Mouse (Mus musculus) left cerebral cortex, adult 9 months (tissue): ENCODE results near the gene Slc39a11.

Experiments used
- DNase-seq, 2 experiments: peaks; one replicate each; pipeline ENCODE4 v3.0.0; 2022; ENCODE audit warnings: low spot score in 2 of 2

The Slc39a11 gene

DNA sequence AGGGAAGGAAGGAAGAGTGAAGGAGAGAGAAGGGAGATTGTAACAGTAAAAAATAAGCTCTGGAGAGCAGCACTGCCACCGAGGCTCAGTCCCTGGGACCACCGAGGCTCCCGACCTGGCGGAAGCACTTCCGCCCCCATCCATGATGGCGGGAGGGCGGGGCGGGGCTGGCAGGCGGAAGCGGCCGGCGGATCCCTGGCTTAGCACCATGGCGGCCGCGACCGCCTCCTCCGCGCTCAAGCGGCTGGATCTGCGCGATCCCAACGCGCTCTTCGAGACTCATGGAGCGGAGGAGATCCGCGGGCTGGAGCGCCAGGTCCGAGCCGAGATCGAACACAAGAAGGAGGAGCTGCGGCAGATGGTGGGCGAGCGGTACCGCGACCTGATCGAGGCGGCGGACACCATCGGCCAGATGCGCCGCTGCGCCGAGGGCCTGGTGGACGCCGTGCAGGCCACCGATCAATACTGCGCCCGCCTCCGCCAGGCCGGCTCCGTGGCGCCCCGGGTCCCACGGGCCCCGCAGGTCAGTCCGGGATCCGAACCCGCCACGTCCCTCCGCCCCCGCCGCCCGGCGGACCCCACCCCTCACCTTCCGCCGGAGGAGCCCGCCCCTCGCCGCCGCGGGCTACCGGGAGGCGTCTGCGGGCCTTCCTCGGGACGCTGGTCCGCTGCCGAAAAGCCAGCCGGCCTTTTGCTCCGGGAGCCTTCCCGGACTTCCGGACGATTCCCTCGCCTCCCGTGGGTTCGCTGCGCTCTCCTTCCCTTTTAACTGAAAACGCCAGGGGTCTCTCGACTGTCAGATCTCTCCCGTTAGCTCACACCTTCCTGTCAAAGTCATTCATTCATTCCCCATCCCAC, at the start of gene Slc39a11:
TSS of gene Slc39a11 (minus strand) at position 727 of the 858 bp plus-strand sequence.
- DNase-seq = peak in 1 of 2 experiments; percentile 50

DNA sequence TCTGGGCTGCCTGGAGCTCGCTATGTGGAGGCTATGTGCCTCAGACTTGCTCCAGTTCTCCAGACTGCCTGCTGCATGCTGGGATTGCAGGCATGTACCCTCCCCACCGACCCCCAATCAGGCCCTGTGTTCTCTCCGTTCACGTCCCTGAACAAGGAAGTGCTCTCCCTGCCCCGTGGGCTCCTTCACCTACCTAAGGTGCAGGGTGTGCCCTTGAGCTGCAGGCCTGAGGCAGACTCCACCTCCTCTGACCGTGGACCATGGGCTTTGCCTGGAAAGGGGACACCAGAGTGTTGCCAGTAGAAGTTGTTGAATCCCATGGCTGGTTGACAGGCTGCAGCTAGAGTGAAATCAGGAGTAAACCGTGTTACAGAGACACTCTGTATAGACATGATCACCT, 49.8 kb upstream of the Slc39a11 start:
- no peak for DNase-seq

DNA sequence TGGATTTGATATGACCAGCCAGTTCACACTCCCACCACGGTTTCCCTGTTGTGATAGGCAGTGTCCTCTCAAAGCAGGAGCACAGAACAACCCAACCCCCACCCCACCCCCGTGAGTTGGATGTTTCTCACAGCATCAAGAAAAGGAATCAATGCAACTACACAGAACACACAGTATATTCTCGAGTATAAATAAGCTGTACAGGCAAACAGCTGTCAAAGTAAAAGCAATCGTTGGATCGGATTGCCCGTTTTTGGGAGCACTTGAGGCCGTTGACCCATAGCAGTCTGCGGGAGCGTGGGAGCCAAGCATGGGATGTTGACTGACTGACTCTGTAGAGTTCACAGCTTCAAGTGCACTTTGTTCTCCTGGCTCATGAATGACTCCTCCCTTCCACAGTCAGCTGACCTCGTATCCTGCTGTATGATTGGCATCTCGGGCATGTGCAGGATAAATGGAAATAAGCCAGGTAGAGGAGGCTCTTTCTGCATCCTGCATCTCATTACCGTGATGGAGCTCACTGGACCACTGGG, 48.2 kb upstream of the Slc39a11 start:
- DNase-seq = no peak

DNA sequence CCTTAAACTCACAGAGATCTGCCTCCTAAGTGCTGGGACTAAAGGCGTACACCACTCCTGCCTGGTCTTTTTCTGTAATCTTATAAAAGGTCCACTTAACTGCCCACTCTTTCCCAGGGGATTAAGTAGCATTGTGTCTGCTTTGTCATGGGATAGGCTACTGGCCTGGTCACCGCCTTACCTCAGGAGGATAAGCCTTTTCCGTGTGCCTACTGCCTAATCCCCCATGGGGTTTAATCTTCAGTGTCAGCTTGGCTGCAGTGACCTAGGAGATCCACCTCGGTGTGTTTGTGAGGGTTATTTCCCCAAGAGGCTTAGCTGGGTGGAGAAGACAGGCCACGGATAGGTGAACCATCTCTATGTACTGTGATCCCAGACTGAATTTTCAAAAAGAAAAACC, 47.7 kb upstream of the Slc39a11 start:
- no peak for DNase-seq

DNA sequence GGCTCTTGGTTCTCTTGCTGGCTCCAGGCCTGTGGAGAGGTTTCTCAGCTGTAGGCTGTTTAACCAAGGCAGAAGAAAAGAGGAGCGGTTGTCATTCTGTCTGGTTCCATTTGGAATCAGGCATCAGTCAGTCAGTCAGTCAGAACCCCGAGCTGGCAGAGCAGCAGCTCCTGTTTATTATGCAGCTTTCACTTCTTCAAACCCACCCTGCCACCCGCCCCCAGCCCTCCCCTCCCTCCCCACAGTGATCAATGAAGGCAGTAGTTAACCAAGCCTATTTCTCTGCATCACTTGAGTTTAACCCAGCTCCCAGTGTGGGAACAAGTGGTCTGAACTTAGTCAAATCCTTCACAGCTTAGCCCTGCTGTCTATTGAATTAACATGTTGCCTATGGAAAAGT, 42.0 kb upstream of the Slc39a11 start:
- DNase-seq = no peak

DNA sequence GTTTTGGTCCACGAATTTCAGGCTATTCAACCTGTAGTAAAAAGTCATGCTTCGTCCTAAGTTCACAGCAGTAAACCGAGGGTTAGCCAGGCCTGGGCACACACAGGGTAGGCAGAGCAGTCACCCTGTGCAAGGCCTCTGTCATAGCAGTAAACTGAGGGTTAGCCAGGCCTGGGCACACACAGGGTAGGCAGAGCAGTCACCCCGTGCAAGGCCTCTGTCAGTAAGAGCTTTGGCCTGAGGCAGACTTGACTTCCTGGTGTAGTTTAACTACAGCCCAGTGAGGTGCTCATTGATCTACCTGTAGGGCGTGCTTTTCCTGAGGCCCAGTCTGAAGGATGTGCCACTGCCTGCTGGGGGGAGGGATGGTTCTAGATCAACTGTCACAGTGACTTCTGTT, 41.4 kb upstream of the Slc39a11 start:
- DNase-seq = no peak

DNA sequence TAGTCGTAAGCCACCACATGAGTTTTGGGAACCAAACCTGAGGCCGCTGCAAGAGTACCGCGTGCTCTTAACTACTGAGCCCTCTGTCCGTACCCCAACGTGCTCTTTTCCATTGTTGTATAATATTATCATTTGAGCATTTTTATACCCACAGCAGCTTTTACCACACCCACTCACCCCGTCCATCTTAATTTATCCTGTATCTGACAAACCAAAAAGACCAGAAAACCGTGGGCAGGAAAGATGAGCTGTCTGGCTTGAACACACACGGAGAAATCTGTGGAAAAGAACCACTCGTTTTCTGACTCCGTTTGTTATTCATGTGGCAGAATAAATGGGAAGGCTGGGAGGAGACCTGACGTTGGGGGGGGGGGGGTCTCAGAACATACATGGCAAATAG, 40.6 kb upstream of the Slc39a11 start:
- DNase-seq = peak in 1 of 2 experiments; percentile 44

DNA sequence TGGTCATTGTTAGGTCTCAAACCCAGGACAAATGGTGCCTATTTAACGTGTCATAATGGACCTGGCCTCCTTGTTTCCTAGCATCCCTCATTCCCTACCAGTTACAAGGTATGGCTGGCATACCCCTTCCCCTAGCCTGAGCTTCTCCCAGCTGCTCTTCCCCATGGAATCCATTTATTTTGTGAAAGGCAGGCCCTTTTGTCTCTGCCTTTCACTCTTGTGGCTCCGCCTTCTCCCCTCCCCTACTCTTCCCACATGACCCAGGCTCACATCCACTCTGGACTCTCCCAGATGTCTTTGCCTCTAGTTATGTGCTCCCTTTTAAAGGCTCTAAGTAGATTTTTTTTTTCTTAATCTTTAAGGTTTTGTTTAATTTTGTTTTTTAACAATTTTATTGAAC, 37.2 kb upstream of the Slc39a11 start:
- no peak for DNase-seq

DNA sequence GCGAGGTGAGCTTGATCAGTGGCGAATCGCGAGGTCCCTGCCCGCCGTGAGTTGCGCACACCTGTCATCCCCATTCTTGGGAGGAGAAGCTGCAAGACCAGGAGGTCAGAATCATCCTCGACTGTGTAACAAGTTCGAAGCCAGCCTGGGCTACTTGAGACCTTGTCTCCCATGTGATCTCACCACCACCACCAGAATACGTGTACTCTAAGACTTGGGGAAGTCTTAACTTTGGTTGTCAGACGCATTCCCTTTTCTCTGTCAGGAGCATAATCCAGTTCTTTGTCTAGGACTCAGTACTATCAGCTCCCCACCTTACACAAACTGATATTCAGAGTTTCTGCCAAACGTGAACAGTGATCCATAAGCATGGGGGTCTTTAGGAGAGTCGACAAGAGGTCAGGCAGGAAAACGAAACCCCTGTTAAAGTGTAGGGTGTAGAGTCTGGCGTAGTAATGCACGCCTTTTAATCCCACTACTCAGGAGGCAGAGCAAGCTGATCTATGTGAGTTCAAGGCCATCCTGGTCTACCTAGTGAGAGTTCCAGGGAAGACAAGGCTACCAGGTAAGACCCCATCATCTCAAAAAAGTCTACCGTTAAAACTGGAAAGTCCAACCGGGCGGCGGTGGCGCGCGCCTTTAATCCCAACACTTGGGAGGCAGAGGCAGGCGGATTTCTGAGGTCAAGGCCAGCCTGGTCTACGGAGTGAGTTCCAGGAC, 35.0 kb upstream of the Slc39a11 start:
- no peak for DNase-seq

DNA sequence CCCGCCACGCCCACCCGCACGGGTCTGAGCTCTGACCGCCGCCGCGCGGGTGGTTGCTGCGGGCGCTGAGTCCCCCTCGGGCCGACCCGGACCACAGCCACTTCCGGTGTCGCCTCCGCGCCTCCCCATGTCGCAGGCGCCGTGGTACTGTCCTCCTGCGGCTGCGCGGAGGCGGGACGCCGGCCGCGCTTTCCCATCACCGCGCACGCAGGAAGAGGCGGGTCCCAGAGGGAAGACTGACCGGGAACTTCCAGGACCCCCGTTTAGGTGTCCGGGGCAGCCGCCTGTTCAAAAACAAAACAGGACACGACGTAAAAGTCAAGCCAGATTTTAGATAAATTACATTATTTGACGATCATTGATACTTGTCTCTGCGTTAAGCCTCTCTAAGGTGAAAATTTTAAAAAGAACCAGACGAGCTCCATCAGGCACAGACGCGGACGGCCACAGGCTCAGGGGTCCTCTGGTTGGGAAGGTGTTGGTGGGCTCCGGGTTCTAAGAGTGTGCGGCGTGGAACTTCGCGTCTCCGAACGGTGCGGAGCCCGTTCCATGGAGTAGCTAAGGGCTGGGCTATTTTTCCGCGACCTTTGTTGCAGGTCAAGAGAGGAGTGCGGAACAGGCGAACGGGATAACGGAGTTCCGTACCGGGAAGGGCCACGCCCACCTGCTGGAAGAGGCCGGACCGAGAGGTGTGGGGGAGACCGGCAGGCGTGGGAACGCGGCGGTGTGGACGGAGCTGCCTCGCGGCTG, 34.3 kb upstream of the Slc39a11 start, which contains the start of the genes Fam104a and D11Wsu47e:
TSS of gene Fam104a (minus strand) at position 199 of the 750 bp plus-strand sequence.
TSS of gene D11Wsu47e (plus strand) at position 456 of the 750 bp plus-strand sequence.
- DNase-seq = peak; percentile 88 to 94

DNA sequence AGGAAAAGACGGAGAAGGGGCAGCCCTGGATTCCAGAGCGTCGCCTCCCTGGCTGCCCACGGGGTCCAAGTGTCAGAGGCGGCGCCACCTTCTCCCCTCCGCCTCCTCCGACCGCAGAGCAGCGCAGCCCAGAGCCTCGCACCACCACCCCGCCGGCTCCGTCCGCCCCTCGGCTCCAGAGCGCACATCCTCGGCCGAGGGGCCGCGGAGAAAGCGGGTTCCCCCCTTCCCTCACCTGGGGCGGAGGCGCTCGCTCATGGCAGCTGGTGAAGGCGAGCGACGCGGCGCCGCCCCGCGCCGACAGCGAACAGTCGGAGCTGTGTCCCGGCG, 33.7 kb upstream of the Slc39a11 start:
- DNase-seq = no peak

DNA sequence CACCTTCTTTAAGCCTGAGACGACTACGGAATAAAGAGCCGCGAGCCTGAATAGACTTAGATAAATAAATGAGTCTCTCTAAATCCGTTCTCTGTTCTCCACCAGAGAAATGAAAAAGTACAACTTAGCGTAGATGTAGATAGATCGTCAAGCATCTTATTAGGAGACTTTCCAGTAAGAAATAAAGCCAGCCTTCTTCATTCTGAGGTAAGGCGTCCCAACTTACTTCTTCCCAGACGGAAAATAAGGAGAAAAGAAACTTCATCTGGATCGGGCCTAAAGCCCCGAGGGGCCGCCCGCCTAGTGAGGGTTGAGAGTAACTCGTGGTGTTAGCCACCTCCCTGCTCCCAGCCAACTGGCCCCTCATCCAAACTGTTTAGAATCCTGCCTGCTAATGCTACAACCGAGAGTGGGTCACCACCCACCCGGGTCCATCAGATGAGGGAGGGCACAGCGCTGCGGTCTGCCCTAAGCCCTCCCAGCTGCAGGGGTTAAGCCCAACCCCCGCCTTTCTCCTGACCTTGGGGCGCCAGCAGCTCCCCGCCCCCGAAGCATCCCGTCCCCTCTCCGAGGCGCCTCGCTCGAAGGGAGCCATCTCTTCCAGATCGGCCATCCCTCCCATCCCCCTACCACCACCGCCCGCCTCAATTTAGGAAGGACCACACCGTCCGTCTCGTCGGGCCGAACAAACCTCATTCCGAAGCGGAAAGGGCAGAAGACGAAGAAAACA, 33.2 kb upstream of the Slc39a11 start:
- DNase-seq = no peak

DNA sequence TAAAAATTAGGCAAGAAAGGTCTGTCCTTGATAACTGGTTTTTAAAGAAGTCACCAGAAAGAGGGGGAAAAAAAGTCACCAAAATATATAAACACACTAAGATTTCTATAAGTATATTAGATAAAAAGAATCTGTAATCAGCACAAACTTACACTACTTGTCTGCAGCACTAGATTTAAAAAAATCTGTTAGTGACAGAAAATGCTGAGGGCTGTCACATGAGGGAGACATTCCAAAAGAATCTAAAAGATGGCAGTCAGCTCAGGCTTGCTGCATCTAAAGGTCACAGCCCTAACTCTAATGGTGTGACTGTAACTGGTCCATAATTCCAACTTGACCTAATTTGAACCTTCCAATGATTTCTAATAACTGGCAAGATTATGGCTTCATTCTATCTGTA, 32.1 kb upstream of the Slc39a11 start:
- DNase-seq = no peak

DNA sequence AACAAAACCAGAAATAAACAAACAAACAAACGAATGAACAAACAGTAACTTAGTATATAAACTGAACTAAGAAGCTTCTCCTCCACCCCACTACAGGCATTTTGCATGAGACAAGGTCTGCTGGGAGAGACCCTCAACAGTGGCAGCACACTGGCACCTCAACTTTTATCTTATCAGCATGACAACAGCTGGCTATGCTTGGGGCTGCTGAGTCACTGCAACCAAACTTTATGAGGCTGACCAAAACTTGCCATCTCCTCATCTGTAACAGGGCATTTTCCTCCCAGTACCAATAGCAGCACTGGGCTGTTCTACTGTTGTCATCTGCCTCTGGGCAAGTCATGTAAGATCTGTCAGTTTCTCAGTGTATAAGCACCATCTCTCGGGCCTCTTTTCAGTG, 31.1 kb upstream of the Slc39a11 start:
- DNase-seq = no peak

DNA sequence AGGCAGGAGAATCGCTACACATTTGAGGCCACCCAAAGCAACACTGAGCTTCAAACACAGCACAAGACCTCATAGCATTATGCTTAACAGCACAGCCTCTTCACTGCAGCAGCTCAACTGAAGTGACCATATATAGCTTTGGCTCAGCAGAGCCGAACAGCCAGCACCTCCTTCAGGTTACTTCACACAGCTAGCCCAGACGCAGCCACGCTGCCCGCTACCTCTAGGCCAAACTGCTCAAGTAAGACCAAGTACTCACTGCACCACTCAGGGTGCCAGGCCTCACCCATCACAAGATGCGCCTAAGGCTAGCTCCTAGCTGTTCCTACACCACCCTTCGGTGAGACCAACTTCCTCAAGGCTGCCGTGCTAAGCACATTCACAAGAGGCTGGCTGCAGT, 28.5 kb upstream of the Slc39a11 start:
- no peak for DNase-seq

DNA sequence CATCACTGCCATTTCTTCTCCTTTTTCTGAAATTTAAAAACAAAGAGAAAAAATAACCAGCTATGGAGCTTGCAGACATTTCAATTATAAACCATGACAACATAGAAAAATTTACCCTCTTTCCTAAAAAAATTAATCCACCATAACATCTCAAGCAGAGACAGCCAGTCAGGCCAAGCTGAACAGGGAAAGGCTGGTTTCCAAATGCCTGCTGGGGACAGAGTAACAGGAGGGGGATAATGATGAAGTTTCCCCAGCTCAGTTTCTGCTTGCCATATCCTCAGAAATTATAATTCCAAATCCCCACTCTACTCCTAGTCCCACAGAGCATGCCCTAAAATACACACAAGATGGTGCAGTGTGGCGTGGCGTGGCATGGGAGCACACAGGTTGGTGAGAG, 27.5 kb upstream of the Slc39a11 start:
- DNase-seq = no peak

DNA sequence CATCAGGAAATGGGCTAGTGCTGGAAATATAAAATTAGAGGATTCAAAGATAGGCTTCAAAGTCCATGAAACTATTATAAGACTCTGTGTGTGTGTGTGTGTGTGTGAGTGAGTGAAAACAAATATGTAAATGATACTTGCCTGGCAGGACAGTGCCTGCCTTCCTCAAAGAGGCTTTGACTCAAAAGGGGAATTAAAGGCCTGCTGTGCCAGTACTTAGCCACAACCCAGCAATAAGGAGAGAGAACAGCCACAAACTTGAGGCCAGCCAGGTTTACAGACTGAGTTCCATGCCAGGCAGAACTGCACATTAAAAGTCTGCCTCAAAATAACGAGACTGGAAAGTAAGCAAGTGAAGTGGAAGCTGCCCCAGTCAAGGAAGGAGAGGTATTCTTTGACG, 27.0 kb upstream of the Slc39a11 start:
- DNase-seq = no peak

DNA sequence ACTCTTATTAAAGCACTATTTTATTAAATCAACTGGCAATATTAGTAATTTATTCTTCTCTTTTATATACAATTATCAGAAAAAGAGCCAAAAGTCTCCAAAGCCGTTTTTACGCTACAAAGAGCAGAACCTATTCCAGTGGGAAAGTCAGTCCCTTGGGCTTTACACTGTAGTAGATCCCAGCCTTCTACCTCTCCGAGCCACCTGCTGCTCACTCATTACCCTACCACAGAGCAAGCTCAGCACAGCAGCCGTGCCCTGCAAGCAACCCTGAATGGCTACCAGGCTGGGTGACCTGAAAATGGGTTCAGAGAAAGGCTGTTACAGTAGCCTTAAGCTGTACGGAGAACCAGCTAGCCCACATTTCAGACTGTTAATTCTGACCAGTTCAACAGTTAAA, 24.7 kb upstream of the Slc39a11 start:
- DNase-seq = no peak

DNA sequence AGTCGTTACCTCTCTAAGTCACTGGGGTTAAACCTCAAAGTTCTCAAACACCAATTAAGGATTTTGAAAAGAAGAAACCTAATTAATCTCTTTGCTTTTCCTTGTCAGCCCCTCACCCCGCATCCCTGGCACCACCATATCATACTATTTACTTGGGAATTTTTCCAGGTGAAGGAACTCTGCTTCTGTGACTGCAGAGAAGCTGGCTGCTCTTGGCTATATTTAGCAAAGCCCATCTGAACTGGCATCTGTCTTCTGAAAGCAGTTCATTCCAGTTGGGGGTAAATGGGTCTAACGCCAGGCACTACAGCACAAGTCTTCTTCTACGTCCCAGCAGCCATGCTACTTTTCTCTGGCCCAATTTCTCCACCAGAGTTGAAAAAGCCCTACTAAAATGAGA, 23.7 kb upstream of the Slc39a11 start:
- DNase-seq = no peak

DNA sequence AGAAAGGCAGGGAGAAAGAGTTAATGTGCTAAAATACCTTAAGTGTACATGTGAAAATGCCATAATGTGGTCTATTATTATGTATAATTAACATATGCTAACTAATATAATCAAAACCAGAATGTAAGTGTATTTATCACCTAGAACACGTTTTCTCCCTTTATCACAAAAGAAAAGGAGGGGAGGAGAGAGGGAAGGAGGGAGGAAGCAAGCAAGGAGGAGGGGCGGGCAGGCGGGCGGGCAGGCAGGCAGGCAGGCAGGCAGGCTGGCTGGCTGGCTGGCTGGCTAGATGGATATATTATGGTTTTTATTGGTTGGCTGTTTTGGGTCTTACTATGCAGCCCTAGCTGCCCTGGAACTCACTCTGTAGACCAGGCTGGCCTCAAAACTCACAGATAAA, 19.8 kb upstream of the Slc39a11 start:
- DNase-seq = no peak

DNA sequence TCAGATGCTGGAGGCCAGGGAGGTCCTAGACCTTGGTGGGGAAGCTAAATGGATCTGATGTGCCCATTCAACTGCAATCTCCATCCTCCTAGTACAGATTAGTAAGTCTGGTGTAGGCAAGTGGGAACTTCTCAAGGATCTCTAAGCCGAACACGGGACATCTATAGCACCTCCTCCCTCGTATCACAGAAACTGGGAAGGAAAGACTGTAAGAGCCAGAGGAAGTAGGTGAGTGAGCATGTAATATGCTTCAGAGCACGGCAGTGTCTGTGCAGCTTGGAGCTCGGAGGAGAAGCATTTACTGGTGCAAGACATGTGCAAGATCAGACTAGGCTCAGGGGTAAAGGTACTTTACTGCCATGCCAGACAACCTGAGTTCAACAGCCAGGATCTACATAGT, 19.0 kb upstream of the Slc39a11 start:
- no peak for DNase-seq

DNA sequence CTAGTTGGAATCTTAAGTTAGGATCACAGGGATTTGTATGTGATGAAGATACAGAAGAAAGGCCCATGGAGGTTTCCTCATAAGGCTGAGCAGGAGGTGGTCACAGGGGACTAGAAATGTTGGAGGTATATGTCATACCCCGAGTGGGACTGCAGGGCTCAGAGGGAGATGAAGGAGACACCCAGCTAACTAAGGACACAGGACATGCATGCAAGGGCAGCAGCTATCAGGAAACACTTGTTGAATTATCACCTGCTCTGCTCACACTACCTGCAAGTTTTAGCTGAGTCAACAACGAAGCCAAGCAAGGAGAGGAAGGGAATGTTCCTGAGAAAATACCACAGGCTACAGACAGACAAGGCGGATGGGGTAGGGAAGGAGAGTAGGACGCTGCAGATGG, 17.8 kb upstream of the Slc39a11 start:
- no peak for DNase-seq
